Mouse (Mus musculus) A20 (cell line): ENCODE measurements around the gene Golga5.
A peak's percentile ranks its signal among the peaks of the same experiment; 100 is the strongest.

Source experiments
- DNase-seq: peaks from one replicate; pipeline ENCODE4 v3.0.0-alpha.2; 2011; ENCODE audit warnings: low read depth, low spot score

The Golga5 gene

GRCm38 (mm10) chr12:102468894-102469764, at the start of gene Golga5:
TSS of gene Golga5 (plus strand) at chr12:102469135.
- DNase-seq: peak; percentile 99

- no peak for DNase-seq
Measured at GRCm38 (mm10) chr12:102419544-102419943, 49.4 kb upstream of the Golga5 start.

GRCm38 (mm10) chr12:102420168-102420890, 48.6 kb upstream of the Golga5 start:
- DNase-seq: no peak

- DNase-seq: no peak
Measured at GRCm38 (mm10) chr12:102422065-102422464, 46.9 kb upstream of the Golga5 start.

DNA sequence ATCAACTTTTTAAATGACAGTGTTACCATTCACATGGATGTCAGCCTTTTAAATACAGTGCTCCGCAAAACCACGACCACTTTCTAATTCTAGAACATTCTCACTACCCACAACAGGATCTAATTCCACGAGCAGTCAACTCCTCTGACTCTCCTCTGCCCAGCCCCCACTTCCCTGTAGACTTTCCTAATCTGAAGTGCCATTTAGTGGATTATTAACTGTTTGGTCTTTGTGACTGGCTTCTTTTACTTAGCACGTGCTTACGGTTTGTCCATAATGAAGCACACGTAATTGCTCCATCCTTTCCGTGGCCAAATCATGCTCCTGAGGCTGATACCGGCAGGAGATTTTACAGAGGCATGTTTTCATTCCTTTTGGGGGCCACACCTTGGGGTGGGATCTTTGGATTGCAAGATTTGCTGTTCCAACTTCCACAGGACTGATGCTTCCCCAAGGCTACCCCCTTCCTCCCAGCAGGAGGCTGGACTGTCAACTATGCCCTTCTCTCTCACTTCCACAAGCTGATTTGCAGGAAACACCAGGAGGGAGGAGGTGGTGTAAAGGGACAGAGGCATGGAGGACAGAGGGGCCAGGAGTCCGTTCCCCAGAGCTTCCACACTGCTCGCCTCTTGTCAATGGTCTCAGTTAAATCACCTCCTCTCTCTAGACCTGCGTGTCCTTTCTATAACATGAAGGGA, 46.2 kb upstream of the Golga5 start:
- no peak for DNase-seq

GRCm38 (mm10) chr12:102423625-102424024, 45.3 kb upstream of the Golga5 start:
- DNase-seq: no peak

DNA sequence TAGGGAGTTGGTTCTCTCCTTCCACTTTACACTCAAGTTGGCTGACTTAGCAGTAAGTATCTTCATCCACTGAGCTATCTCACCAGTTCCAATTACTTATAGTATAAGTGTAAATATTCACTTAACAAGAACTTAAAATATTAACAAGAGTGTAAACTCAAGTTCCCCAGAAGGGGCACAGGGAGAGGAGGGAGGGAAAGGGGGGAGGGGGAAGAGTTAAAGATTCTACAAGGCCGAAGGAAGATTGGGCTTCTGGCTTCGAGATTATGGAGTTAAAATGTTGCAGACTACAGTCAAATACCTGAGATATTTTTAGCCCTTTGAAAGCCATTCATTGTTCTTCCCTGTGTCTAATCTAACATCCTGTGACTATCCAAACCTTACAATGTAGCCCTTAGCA, 44.5 kb upstream of the Golga5 start:
- DNase-seq: no peak

DNA sequence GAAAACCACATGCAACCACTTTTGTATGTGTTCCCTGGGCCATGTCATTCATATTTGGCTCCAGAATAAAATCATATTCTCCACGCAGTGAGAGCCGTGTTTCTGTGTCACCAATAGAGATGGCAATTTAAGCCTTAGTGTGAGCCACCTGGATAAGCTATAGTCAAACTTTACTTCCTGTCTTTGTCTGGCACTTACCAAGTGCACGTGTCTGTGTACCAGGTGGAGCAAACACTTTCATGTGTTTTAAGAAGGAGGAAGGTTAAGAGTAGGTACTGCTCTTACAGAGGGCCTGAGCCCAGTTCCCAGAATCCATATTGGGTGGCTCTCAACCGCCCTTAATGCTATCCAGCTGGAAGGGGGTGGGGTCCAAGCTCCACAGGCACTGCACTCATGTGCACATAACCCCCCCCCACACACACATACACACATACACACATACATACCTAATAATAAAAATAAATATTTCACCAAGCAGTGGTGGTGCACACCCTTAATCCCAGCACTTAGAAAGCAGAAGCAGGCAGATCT, 43.8 kb upstream of the Golga5 start:
- peak; percentile 46 for DNase-seq

- DNase-seq: peak; percentile 60
Measured at GRCm38 (mm10) chr12:102426285-102426684, 42.6 kb upstream of the Golga5 start.

- DNase-seq: peak; percentile 14
Measured at GRCm38 (mm10) chr12:102429656-102430055, 39.3 kb upstream of the Golga5 start.

GRCm38 (mm10) chr12:102430228-102430627, 38.7 kb upstream of the Golga5 start:
- peak; percentile 37 for DNase-seq

- DNase-seq: no peak
Measured at GRCm38 (mm10) chr12:102432238-102432637, 36.7 kb upstream of the Golga5 start.

DNA sequence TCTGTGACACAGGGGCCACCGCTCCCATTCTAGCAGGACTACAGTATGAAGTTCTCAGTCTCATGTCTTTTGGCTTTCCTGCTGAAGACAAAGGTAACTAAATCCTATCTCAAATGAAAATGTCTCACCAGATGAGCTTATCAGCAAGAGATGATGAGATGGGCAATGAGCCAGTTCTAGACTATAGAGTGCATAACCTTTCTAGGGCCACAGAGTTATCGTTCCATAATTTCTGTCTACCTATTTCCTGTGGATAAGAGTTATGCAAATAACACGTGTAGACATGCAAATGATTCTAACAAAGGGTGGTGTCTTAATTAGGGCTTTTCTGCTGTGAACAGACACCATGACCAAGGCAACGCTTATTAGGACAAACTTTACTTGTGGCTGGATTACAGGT, 34.8 kb upstream of the Golga5 start:
- no peak for DNase-seq

GRCm38 (mm10) chr12:102436939-102437526, 31.9 kb upstream of the Golga5 start:
- peak; percentile 58 for DNase-seq

GRCm38 (mm10) chr12:102437952-102438351, 31.0 kb upstream of the Golga5 start:
- DNase-seq: peak; percentile 60

- DNase-seq: no peak
Measured at GRCm38 (mm10) chr12:102438983-102439631, 29.8 kb upstream of the Golga5 start.

- peak; percentile 98 for DNase-seq
Measured at GRCm38 (mm10) chr12:102439632-102440023, 29.3 kb upstream of the Golga5 start, which contains the start of gene Lgmn. TSS of gene Lgmn (minus strand) at chr12:102439813.

- no peak for DNase-seq
Measured at GRCm38 (mm10) chr12:102440551-102440950, 28.4 kb upstream of the Golga5 start.

GRCm38 (mm10) chr12:102441141-102441540, 27.8 kb upstream of the Golga5 start:
- DNase-seq: no peak

DNA sequence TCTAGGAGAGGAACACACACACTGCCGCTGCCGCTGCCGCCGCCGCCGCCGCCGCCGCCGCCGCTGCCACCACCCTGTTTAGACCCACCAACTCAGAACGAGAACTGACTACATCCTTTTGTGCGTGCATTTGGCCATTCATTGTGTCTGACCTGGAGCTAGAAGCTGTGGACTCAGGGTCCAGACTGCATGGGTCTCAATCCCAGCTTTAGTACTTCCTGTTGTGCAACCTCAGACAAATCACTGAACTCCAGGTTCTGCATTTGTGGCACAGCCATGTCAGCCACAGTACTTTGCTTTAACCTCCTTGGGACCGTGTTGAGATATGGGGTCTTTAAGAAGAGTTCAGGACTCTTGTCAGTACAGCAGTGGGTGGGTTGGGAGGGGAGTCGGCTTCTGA, 26.3 kb upstream of the Golga5 start:
- DNase-seq: peak; percentile 70

DNA sequence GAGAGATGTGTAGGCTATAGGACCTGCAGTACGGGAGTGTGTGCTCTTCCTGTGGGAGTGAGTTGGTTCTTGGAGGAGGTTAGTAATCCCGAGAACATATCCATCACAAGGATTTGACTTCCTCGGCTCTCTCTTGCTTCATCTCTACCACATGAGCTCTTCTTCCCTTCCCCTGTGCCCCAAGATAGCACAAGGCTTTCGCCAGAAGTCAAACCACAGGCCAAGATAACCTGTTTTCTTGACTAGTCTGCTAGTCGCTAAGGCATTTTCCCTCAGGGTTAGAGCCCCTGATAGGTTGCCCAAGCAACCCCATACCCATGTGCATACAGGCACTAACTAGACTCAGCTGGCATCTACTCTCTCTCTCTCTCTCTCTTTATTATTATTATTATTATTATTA, 25.3 kb upstream of the Golga5 start:
- DNase-seq: no peak
